Mouse (Mus musculus) ES-CJ7 (cell line): ENCODE results near the gene Cacng2.
"Not testable (repeated sequence)": the region's sequence is repeated elsewhere in the genome, so short reads cannot be mapped to it uniquely, and the experiment has no call there.

Experiments
- DNase-seq: peaks from one replicate; pipeline ENCODE4 v3.0.0; 2011; ENCODE audit warnings: low read depth, low spot score

Gene Cacng2

DNA sequence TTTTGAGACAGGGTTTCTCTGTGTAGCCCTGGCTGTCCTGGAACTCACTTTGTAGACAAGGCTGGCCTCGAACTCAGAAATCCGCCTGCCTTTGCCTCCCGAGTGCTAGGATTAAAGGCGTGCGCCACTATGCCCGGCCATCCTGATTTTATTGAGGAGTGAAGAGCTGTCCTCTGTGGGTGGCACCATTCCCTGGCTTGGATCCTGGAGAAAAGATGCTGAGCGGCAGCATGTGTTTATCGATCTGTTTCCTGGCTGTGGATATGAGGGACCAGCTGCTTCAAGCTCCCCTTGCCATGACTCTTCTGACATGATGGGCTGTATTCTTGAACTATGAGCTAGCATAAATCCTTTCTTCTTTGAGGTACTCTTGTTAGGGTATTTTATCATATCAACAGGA lies 111.6 kb downstream of the Cacng2 start:
- not testable (repeated sequence) for DNase-seq

GRCm38 (mm10) chr15:78003929-78004328 lies 115.9 kb downstream of the Cacng2 start:
- peak; percentile 83 for DNase-seq

- DNase-seq: peak; percentile 88
These were observed 118.4 kb downstream of the Cacng2 start for GRCm38 (mm10) chr15:78001400-78001799.

GRCm38 (mm10) chr15:77988541-77988940 lies 131.3 kb downstream of the Cacng2 start:
- no peak for DNase-seq

DNA sequence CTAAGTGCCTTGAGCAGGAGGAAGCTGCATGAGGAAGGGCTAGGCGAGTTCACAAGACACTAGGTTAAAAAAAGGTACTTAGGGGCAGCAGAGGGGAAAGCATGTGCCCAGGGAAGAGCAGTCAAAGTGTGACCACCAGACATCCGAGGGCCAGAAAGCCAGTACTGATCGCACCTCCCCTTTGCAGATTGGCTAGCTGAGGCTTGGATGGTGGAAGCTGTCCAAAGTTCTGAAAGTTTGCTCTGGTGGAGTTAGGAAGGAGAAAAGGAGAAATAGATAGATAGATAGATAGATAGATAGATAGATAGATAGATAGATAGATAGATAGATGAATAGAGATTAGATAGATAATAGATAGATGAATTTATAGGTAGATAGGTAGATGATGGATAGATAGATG lies 136.4 kb downstream of the Cacng2 start:
- DNase-seq: no peak

DNA sequence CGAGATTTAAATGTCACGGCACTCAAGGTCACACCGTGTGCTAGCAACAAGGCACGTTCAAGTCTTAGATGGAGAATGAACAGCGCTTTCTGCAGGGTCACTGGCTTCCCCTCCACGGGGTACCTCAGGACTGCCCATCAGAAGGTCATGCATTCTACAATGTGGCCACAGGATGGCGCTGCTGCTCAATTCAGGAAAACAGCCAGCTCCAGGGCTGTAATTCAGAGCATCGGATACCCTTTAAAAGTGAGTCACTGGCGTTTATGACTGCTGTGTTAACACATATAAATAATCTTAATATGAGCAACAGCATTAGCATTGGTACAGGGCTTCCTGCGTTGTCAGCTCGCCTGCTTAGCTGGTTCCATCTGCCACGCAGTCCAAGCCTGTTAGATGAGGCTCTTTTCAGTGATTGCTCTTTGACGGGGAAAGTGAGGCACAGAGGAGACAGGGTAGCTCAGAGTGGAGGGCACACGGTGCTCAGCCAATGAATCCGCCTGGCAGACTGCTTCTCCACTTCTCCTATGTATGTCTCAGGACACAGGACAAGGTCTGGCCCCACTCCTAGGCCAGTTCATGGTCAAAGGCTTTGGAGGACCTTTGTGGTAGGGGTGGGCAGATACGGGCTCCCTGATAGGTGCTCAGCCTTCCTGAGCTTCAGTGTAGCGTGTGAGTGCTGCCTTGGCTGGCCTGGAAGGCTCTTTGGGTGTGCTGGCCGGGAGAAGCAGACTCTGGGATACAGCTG lies 137.5 kb downstream of the Cacng2 start:
- peak; percentile 73 for DNase-seq

DNA sequence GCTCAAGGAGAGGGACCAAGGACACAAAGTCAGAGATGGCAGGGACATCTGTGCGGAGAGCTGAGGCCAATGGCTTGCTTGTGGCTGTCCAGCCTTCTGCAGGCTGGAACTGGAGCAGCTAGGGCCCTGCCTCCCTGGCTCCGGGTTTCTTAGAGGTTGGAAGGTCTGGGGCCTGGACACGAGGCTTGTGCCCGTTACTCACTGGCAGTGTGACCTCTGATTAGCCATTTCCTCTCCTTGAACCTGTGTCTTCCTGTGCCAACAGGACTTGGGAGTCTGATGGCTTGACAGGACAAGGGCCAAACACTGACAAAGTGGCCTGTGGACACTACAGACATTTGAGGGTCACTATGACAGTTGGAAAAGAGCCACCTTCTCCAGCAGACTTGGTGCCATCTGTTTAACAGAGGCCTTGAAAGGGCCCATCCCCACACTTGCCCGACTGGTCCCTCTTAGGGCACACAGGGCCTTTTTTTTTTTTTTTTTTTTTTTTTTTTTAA lies 138.6 kb downstream of the Cacng2 start:
- DNase-seq: no peak

DNA sequence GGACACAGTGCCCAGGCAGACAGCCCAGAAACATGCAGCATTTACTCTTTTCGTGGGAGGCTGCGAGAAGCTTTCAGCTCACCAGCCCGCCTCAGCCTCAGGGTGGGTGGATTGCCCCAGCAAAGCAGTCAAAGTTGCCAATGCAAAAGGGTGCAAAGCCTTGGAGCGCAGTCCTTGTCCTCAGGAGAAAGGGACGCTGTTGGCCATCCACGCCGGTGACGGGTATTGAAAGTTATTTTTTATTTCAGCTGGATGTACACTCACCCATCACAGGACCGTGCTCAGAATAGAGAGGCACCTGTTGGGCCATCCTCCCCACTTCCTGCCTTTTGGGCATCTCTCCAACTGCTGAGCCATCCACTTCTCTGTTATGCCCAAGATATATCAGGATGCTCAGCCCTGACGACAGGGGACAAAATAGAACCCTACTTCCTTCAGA lies 140.4 kb downstream of the Cacng2 start:
- DNase-seq: no peak

DNA sequence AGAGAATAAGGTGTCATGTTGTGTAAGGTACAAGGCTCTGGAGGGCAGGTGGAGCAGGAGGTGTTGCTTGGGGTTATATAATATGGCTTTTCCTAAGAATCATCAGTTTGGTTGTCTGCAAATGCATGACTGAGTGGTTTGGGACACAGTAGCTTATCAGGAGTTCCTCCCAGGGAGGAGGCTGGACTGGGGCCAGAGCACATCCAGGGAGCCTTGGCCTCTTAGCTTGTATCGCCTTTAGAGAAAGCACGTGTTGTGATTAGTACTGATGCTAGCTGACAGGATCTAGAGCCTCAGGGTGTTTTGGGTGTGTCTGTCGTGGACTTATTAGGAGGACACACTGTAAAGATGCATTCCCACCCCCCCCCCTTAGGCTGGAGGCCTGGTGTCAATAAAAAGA lies 142.2 kb downstream of the Cacng2 start:
- no peak for DNase-seq

GRCm38 (mm10) chr15:77974165-77974841 lies 145.5 kb downstream of the Cacng2 start:
- no peak for DNase-seq

DNA sequence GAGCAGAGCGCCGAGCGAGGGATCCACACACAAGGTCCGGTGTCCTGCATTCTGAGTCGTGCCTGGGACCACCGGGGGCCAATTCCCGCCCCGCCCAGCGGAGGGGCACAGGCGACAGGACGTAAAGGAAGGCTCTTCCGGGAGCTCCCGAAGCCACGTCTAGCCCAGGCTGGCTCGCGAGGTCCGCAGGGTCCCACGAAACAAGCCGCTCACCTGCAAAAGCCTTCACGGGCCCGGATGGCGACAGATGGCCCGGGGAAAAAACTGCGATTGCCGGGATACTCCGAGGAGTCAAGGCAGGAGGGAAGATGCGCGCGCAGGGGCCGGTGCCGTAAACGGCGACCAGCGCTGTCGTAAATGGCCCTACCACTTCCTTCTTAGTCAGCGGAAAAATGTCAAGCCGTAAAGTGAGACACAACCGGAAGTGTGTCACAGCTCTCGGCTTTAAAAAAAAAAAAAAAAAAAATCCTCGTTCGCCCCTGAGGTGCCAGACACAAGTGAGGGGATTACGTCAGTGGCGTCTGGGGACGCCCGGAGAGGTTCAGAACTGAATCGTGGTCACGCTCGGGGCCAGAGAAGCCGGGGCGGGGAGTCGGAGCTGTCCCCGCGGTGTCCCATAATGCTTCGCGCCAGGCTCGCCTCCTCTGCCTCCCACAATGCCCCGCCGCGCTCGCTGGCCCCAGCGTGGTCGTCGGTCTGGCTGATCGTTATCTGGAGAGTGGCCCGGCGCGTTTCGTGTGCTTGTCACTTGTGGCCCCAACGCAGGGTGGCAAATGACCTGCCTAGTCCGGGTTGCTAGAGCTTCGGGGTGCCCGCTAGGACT lies 149.1 kb downstream of the Cacng2 start, which contains the start of gene Eif3d:
TSS of gene Eif3d (minus strand) at position 344 of the 823 bp plus-strand sequence.
- peak; percentile 98 for DNase-seq

DNA sequence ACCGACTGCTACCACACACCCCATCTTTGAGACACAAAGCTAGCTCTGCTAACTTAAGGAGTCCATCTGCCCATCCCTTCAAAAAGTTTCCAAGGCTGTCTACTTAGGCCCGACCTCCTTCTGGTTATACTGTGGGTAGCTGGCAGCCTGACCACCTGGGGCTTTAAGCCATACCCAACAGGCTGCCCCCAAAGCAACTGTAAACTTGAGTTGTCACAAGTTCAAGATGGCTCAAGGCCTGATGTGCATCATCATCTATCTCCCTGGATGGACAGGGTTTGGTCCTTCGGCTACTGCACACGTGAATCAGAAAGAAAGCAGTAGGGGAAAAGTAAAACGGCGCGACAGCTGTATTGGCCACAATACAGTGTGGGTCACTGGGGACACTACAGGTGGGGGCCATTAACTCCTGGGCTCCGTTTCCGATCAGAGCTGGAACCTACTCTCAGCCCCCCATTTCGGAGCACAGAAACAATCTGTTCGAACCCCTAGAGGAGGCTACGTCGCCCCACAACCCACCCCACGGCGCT lies 149.8 kb downstream of the Cacng2 start:
- no peak for DNase-seq

GRCm38 (mm10) chr15:77965117-77965528 lies 154.7 kb downstream of the Cacng2 start:
- peak; percentile 50 for DNase-seq

- no peak for DNase-seq
These were observed 157.4 kb downstream of the Cacng2 start for GRCm38 (mm10) chr15:77962447-77962846.

GRCm38 (mm10) chr15:77960693-77961092 lies 159.1 kb downstream of the Cacng2 start:
- DNase-seq: no peak

- peak; percentile 55 for DNase-seq
These were observed 161.8 kb downstream of the Cacng2 start for GRCm38 (mm10) chr15:77958071-77958470.

GRCm38 (mm10) chr15:77957625-77958024 lies 162.2 kb downstream of the Cacng2 start:
- no peak for DNase-seq

- peak; percentile 91 for DNase-seq
These were observed 163.4 kb downstream of the Cacng2 start, which contains the start of gene Foxred2 for GRCm38 (mm10) chr15:77956404-77956901. Gene Foxred2, minus strand, starts transcription at chr15:77956722.

- DNase-seq: peak; percentile 28
These were observed 164.1 kb downstream of the Cacng2 start for GRCm38 (mm10) chr15:77955440-77956403.

DNA sequence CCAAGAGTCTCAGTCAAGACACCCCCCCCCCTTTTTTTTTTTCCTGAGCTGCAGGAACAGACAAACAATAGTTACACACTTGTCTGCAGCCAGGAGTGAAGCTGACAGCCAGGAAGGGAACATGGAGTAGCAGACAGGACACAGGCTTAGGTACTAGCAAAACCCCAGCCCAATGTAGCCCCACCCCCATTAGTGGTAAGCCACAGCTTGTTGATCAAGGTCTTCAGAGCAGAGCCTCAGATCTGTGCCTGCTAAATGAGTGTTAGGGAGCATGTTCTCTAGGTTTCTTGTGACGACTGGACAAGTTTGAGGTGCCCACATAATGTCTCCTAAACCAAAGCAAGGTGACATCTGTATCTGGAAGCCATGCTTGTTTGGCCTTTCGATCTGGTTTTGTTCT lies 165.5 kb downstream of the Cacng2 start:
- DNase-seq: no peak
